Mouse (Mus musculus): Measurements from ENCODE around the gene 2810408A11Rik.

DNA sequence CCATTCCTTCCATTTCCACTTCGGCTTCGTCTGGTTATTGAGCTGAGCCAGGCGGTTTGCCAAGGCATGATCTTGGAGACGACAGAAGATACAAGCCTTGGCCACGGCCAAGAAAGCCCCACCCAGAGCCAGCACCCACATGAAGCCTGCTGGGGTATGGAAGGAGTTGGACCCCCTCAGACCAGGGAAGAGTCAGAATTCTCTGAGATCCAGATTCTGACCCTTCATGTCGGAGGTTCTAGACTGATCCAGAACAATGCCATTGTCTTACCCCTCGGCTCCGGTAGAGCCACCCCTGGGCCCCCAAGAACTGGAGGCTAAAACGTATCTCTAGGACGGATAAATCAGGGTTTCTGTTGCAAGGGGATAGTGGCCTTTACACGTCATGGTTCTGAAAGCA is 22.9 kb downstream of the 2810408A11Rik start, which contains the start of gene Tmem95:
- TF ChIP-seq POLR2A (IDR thresholded peaks at IDR 0.05; ENCODE audit: insufficient read length, low read depth) = no peak
- no peak for TF ChIP-seq SRF (IDR thresholded peaks at IDR 0.05; ENCODE audit: control insufficient read depth, insufficient read length, low read depth)
